Mouse (Mus musculus) c-Kit-negative CD71-positive TER-119-positive erythroid progenitor cells, embryonic 14.5 days (primary cell): ENCODE data around the gene Rims4.
A peak's percentile ranks its signal among the peaks of the same experiment; 100 is the strongest.

Source experiments
- DNase-seq: peaks from one replicate; pipeline ENCODE4 v3.0.0-alpha.2; 2013; ENCODE audit warnings: low read depth, low spot score

The Rims4 gene

GRCm38 (mm10) chr2:163871266-163871665 is 47.2 kb downstream of the Rims4 start:
- DNase-seq: no peak

GRCm38 (mm10) chr2:163869783-163870182 is 48.7 kb downstream of the Rims4 start:
- DNase-seq: no peak

DNA sequence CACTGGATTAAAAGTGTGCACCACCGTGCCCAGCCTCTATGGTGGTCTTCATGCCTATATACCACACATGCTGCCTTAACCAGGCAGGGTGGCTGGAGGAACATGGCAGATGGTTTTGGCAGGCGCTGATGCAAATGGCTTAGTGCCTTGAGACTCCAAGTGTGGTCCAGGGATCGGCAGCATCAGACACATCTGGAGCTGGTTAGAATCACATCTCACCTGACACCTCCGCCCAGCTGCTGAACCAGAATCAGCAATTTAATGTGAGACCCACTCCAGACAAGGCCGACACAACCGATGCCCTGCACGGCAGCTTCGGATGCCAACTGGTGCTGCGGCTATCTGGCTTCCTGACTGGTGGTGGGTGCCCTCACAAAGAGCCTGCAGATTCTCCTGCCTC is 52.4 kb downstream of the Rims4 start:
- no peak for DNase-seq

- DNase-seq: no peak
These were observed 53.2 kb downstream of the Rims4 start for GRCm38 (mm10) chr2:163865311-163865710.

- no peak for DNase-seq
These were observed 60.1 kb downstream of the Rims4 start for GRCm38 (mm10) chr2:163858254-163858947.

DNA sequence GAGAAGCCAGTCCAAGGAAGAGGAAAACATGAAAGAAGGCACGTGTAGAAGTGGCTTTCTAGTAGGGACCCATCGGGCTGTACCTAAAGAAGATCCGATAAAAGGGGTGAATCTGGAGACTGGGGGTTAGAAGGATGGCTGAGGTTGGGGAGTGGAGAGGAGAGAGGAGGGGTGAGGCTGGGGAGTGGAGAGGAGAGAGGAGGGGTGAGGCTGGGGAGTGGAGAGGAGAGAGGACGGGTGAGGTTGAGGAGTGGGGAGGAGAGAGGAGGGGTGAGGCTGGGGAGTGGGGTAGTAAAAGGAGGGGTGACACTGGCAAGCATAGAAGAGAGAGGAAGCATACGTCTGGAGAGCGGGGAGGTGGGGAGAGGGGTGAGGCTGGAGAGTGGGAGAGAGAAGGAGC is 61.2 kb downstream of the Rims4 start:
- DNase-seq: no peak

DNA sequence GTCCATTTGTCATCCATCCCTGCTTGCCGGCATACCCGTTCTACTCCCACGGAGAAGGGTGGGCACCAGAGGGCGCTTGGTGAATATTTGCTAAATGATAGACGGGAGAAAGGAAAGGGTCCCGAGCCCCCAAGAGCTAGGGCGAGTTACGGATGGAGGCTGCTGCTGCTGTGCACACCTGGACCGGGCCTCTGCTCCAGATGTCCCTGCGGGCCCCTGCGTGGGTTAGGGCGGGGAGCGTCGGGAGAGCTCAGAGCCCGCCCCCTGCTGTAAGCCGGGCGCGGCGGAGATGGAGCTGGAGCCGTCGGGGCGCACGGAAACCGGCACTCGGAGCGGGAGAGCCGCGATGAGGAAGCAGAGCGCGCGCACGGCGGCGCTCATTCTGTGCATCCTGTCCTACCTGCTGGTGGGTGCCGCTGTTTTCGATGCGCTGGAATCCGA is 65.0 kb downstream of the Rims4 start, which contains the start of gene Kcnk15:
Gene Kcnk15, plus strand, starts transcription at position 191 of the 441 bp plus-strand sequence.
- no peak for DNase-seq

- no peak for DNase-seq
These were observed 76.4 kb downstream of the Rims4 start for GRCm38 (mm10) chr2:163842043-163842442.

- no peak for DNase-seq
These were observed 79.0 kb downstream of the Rims4 start for GRCm38 (mm10) chr2:163839519-163839918.

- peak; percentile 35 for DNase-seq
These were observed 80.4 kb downstream of the Rims4 start for GRCm38 (mm10) chr2:163838043-163838442.

GRCm38 (mm10) chr2:163831163-163831562 is 87.3 kb downstream of the Rims4 start:
- DNase-seq: no peak

DNA sequence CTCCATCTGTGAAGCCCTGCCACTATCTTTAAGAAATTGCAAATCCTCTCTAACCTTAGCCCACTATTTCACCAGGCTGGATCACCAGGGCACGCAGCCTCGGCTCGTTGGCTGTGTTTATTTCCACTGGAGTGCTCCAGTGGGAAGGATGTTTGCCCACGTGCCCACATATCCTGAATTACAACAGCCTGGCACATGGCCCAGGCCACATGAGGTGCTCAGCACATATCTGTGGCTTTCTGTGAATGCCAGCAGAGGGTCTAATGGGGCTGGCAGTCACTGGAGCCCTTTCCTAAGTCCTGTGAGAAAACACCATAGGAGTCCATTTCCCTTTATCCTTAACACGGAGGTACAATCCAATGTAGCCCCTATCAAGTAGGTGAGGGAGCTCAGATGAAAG is 92.0 kb downstream of the Rims4 start:
- DNase-seq: no peak

DNA sequence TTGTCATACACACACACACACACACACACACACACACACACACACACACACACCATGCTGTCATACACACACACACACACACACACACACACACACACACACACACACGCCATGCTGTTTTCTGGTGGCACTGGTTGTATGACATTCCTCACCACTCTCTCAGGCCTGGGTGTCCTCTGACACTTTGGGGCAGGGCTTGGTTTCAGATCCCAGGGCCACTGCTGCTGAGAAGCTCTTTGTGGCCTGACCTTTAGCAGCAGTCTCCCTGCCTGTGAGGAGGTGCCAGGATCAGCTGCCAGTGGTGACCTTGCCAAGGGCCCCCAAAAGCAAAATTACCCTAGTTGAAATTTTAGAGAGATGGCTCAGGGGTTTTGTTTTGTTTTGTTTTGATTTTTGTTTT is 92.6 kb downstream of the Rims4 start:
- no peak for DNase-seq

GRCm38 (mm10) chr2:163823771-163824170 is 94.7 kb downstream of the Rims4 start:
- no peak for DNase-seq

GRCm38 (mm10) chr2:163823248-163823647 is 95.2 kb downstream of the Rims4 start:
- DNase-seq: peak; percentile 27

DNA sequence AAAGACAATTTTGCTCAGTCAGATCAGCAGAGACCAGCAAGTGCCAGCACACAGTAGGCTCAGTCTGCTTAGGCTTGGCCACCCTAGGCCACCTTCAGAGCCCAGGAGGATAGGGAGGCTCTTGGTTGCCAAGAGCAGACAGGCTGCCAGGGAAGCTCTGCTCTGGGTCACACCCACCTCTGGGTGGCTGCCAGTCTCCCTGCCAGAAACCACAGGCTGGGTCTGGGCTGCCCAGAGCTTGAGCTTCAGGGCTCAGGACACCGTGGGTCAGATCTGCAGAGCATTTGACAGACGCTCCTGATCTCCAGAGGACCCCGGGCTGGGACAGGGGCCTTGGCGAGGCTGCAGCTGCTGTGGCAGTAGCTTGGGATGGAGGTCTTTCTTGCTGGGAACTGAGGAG is 97.9 kb downstream of the Rims4 start, which contains the start of gene Ccn5:
Gene Ccn5, plus strand, starts transcription at position 255 of the 400 bp plus-strand sequence.
- no peak for DNase-seq

GRCm38 (mm10) chr2:163814739-163815465 is 103.6 kb downstream of the Rims4 start:
- DNase-seq: no peak

DNA sequence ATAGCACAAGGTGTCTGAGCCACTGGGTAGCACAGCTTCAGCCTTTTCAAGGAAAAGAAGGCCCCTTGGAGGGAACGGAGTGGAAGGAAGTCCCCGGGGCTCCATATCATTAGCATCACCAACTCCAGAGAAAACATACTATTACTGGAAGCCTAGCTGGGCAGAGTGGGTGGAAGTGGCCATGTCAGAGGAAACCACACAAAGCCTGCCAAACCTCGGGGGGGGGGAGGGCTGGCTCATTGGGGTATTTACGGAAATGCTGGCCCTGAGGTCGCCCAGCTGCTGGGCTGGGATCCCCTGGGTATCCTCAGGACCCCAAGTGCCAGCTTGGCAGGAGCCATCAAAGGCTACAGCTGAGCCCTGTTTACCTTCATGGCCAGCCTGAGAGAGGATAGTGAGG is 105.4 kb downstream of the Rims4 start:
- no peak for DNase-seq
